Mouse (Mus musculus): ENCODE data around the gene A730049H05Rik.

The A730049H05Rik gene

GRCm38 (mm10) chr6:92877236-92877635, 61.0 kb downstream of the A730049H05Rik start:
- no peak for DNase-seq (ENCODE audit: extremely low read depth, insufficient read length, low spot score)

GRCm38 (mm10) chr6:92878771-92879170, 62.5 kb downstream of the A730049H05Rik start:
- DNase-seq (ENCODE audit: extremely low read depth, insufficient read length, low spot score) = no peak

- DNase-seq (ENCODE audit: extremely low read depth, insufficient read length, low spot score) = no peak
Measured at GRCm38 (mm10) chr6:92879700-92880265, 63.5 kb downstream of the A730049H05Rik start.

- DNase-seq (ENCODE audit: extremely low read depth, insufficient read length, low spot score) = no peak
Measured at GRCm38 (mm10) chr6:92882446-92882845, 66.2 kb downstream of the A730049H05Rik start.

- no peak for DNase-seq (ENCODE audit: extremely low read depth, insufficient read length, low spot score)
Measured at GRCm38 (mm10) chr6:92883131-92883900, 67.0 kb downstream of the A730049H05Rik start.

GRCm38 (mm10) chr6:92891535-92891934, 75.3 kb downstream of the A730049H05Rik start:
- DNase-seq (ENCODE audit: extremely low read depth, insufficient read length, low spot score) = no peak

All from 3134 (cell line).